Mouse (Mus musculus) MN1 (cell line): ENCODE data around the gene Naaladl1.

Experiments used
- DNase-seq: peaks from one replicate; pipeline ENCODE4 v3.0.0-alpha.2; 2016; ENCODE audit warnings: low spot score

The Naaladl1 gene

GRCm38 (mm10) chr19:6084478-6085248 is 20.9 kb upstream of the Naaladl1 start, which contains the start of the genes Zfpl1 and Cdca5:
Zfpl1 (minus strand) TSS chr19:6084956.
Cdca5 (plus strand) TSS chr19:6084983.
- peak; percentile 99 for DNase-seq

DNA sequence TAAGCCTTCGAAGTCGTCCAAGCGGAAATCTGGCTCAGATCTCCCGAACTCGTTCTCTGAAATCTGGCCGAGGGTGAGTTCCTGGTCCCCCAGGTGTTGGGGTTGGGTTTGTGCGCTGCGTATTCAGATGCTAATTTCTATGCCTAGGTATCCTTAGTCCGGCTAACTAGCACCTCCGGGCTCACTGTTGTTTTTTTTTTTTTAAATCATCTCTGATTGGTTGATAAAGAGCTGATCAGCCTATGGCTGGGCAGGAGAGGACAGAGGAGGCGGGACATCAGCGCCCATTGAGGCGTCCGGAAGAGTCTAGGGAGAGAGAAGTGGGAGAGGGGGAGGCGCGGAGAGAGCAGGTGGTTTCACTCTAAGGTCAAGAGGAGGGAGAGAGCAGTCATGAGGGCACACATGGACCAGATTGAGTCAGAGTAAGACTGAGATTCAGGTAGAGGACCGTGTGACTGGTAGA is 20.1 kb upstream of the Naaladl1 start:
- peak; percentile 89 for DNase-seq

GRCm38 (mm10) chr19:6088841-6089240 is 16.7 kb upstream of the Naaladl1 start:
- DNase-seq: no peak

GRCm38 (mm10) chr19:6094119-6094518 is 11.5 kb upstream of the Naaladl1 start, which contains the start of gene AC131692.1:
AC131692.1 (plus strand) TSS chr19:6094419.
- no peak for DNase-seq

- DNase-seq: no peak
Measured at GRCm38 (mm10) chr19:6097847-6098246, 7.7 kb upstream of the Naaladl1 start.

- DNase-seq: no peak
Measured at GRCm38 (mm10) chr19:6101186-6101585, 4.4 kb upstream of the Naaladl1 start.

DNA sequence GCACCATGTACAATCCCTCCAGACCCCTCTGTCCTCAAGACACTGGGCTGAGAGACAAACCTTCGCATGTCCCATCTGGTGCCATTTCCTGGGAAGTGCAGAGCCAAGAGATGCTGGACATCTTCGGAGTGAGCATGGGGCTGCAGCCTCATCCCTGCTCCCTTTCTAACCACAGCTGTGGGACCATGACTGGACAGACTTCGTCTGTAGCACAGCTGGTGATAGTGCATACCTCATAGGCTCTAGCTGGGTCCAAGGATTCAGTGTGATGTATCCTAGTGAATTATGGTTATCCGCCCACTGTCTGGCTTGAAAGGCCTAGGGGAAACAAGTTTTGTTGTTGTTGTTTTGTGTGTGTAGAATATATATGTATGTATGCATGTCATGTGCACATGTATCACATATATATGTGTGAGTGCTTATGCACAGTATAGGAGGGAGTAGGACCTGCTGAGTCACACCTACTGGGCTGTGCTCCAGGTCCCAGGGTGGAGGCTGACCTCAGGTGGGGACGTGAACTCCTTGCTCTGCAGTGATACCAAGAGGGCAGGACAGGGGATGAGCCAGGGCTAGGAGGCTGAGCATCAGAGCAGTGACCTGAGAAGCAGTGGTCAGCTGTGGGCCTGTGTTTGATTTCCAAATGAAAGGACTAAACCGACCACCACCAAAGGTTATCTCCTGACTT is 3.3 kb upstream of the Naaladl1 start:
- no peak for DNase-seq

DNA sequence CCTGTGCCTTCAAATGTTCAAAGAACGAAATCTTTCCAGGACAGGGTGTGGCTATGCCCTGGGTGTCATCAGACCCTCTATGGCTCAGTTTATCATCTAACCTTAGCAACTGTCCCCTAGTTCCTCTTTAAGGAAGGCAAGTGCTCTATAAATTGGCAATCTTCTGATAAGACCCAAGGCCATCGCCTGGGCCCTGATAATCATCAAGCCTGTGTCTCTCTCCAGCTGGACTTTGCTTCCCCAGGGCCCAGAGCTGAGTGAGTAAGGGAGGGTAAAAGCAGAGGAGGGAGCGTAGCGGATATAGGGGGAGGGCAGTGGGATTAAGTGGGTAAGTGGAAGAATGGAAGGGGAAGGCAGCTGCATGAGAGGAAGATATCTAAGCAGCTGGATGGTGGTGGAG is 1.1 kb upstream of the Naaladl1 start:
- DNase-seq: peak; percentile 51

DNA sequence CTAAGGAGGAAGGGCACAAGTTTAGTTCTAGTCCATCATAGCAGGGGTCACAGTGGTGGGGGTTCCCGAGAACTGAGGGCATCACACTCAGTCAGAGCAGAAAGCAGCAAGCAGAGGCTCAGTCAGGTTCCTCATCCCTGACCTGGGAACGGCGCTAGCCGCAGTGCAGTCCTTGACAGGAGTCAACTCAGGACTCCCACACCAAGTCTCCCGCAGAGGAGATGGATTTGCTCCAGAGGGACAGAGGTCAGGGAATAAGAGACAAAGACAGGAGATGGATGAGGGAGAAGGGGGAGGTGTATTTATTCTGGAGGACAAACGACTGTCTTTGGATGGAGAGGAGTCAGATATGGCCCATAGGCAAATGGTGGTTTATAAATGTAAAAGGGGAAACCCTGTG is 7.5 kb downstream of the Naaladl1 start:
- no peak for DNase-seq

- no peak for DNase-seq
Measured at GRCm38 (mm10) chr19:6116113-6116850, 10.7 kb downstream of the Naaladl1 start.

DNA sequence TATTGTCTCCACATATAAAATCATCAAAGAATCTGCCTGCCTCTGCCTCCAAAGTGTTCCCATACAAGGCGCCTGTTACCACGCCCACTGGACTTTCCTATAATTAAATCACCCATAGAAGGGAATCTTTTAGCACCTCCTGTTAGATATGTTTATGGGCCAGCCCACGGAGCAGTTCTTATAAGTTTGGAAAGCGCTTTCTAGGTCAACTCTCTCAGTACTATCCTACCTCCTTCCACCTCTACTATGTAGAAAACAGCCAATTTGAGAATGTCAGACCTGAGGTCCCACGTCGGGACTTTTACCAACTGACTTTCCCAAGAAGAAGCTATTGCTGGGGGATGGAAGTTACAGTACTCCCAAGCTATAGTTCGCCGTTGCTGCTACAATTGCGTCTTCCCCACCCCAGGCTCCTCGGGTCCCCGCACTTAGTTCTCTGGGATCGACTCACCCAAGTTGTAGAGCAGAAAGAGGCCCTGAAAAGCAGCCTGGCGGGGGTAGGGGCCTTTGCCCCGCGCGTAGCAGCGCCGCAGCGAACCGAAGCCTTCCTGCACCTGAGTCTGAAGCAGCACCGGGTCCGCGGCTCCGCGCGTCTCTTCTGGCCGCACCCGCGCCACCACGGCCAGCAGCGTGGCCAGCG is 11.9 kb downstream of the Naaladl1 start:
- DNase-seq: peak; percentile 38

DNA sequence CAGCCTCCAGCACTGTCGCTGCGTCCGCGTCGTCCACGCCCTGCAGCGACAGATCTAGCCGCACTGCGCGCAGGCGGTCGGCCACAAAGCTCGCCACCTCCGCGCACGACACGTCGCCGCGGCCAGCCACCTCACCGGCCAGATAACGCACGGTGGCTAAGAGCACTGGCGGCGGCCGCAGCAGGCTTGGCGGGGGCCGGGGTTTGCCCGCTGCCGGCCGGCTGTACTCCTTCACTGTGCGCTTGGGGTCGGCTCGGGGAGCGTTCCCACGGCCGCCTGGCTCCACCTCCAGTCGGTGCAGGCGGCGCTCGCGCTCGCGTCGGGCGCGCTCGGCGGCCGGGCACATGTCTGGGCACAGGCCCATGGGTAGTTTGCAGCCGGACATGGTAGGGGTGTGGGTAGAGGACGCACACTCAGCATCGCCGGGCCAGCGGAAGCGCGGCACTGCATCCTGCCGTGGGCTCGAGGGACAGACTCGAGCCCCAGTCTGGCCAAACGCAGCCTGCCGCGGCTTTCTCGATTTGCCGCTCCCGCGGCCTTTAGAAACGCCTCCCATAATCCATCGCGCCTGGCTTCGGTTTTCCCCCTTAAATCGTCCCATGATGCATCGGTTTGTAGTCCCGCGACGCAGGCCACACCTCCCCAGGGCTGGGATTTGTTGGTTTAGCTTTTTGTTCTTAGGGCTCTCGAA is 12.5 kb downstream of the Naaladl1 start, which contains the start of gene Sac3d1:
Sac3d1 (minus strand) TSS at position 665 of the 691 bp plus-strand sequence.
- DNase-seq: peak; percentile 96

GRCm38 (mm10) chr19:6118677-6119185 is 13.1 kb downstream of the Naaladl1 start:
- DNase-seq: no peak

- DNase-seq: no peak
Measured at GRCm38 (mm10) chr19:6121761-6122160, 16.2 kb downstream of the Naaladl1 start.

DNA sequence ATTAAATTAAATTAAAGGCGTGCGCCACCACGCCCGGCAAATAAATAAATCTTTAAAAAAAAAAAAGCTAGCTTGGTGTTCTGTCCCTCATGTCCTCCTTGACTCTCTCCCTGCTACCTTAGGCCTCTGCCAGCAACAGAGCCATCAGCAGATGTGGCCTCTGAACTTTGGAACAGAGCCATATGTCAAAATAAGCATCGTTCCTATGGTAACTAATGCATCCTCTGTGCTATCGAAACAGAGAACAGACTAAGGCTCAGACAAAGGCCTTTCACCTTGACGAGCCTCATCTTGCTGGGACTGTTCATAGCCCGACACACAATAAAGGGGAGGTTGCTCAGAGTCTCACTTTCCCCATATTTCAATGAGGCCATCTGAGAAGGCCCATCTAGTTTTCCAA is 17.7 kb downstream of the Naaladl1 start:
- DNase-seq: peak; percentile 91

- no peak for DNase-seq
Measured at GRCm38 (mm10) chr19:6124898-6125297, 19.3 kb downstream of the Naaladl1 start.

DNA sequence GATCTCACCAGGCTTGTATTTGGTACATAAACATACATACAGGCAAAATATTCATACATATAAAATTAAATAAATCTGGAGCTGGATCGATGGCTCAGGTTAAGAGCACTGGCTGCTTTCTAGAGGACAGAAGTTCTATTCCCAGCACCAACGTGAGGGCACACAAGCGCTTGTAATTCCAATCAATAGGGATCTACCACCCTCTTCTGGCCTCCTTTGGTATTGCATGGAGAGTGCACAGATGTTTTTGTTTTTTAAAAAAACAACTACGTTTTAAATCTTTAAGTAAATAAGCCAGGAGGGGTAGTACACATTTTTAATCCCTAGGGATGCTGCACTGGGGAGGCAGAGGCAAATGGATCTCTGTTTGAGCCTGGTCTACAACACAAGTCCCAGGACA is 20.7 kb downstream of the Naaladl1 start:
- DNase-seq: peak; percentile 77

DNA sequence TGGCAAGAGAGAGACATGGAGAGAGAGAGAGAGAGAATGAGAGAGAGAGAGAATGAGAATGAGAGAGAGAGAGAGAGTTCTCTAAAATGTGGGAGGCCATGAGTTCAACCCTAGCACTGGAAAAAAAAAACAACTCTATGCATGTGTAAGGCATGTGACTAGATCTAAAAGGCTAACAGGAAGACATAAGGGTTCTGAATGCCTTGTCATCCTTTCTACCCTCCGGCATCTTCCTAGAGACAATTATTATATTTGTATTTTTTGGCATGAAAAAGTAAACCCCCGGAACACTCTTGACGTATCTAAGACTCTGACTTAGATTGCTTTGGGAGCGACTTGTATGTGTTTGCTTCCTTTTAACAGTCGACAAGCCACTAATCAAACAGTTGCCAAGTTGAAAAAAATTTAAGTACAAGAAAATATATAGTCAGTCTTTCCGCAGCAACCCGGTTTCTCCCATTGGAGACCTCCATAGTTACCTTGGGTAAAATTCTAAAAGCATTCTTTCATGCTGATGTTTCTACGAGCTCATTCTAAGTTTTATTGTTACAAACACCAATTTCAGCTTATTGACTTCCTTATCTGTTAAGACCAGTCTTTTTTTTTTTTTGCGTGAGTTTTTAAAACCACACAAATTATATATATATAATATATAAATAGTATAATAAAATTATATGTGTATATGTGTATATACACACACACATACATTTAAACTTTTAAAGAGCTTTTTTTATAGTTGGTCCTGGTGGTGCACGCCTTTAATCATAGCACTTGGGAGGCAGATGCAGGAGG is 21.4 kb downstream of the Naaladl1 start:
- no peak for DNase-seq

GRCm38 (mm10) chr19:6127760-6128341 is 22.3 kb downstream of the Naaladl1 start, which contains the start of gene Snx15:
Snx15 (minus strand) TSS chr19:6128304.
- peak; percentile 94 for DNase-seq
